Mouse (Mus musculus) liver, postnatal 0 days (tissue): ENCODE results near the gene Dpp8.

ENCODE experiments used
- CTCF ChIP-seq: sonication (generic); IDR thresholded peaks from 2 replicates; pipeline ENCODE4 v1.5.1; 2016; ENCODE audit warnings: antibody characterized with exemption, low read depth
- EP300 ChIP-seq: IDR thresholded peaks from 2 replicates; pipeline ENCODE4 v1.6.1; 2016; ENCODE audit warnings: antibody characterized with exemption, low read depth, mild to moderate bottlenecking

DNA sequence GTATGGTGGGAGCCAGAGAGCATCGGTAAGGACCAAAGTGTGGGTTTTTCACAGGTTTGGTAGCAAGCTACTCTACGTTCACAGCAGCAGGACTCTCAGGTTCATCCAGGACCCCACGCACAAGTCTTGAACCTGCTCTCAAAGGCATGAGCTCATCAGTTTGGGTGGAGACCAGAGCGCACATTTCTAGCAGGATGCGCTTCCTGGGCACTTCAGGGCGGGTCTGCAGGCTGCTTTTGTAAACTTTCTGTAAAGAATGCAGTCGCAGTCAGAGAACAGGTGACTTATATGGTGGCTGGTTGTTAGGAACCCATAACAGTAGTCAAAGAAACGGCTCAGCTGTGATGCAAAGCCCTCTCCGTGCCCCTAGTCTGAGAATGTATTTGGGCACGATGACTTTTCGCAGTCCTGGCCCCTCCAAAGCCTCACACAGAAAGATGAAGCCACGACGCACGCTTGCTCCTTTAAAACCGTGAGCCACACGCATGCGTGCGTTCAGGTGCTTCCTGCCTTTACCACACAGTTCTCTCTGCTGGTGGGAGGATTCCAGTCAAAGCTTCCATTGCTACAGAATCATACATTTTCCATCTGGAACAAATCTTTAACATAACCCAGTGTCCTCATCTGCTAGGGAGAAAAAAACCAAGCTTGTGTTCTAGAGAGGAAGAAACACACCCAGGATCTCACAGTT, 51.0 kb downstream of the Dpp8 start:
- TF ChIP-seq CTCF (no peak), EP300 (no peak)
